Mouse (Mus musculus) midbrain, embryonic 13.5 days (tissue): ENCODE results near the gene Porcn. TPM values are rescaled to one million over a fixed set of nuclear protein-coding genes. Genes with fewer than 3 reads are reported as not detected.

Source experiments
- ATAC-seq: fragments of 200-750 bp; cut with Nextera tagmentation; 2 replicates; pipeline ENCODE4 v1.8.0; 2017; ENCODE audit warnings: mild to moderate bottlenecking, moderate TSS enrichment, moderate library complexity
- H3K27ac ChIP-seq: fragments of 300-500 bp; sonication (generic); 2 replicates; pipeline ENCODE4 v1.5.1; 2015; ENCODE audit warnings: inconsistent platforms, mild to moderate bottlenecking, moderate library complexity
- H3K27me3 ChIP-seq: fragments of 300-500 bp; sonication (generic); 2 replicates; pipeline ENCODE4 v1.6.1; 2015; ENCODE audit warnings: mild to moderate bottlenecking, inconsistent platforms
- H3K36me3 ChIP-seq: fragments of 300-500 bp; sonication (generic); 2 replicates; pipeline ENCODE4 v1.6.1; 2015; ENCODE audit warnings: mild to moderate bottlenecking, inconsistent platforms
- H3K4me1 ChIP-seq: fragments of 300-500 bp; sonication (generic); replicated peaks from 2 replicates; pipeline ENCODE4 v1.6.1; 2015; ENCODE audit warnings: inconsistent platforms
- H3K4me2 ChIP-seq: fragments of 300-500 bp; sonication (generic); replicated peaks from 2 replicates; pipeline ENCODE4 v1.6.1; 2015; ENCODE audit warnings: moderate library complexity, mild to moderate bottlenecking, inconsistent platforms
- H3K4me3 ChIP-seq: fragments of 300-500 bp; sonication (generic); replicated peaks from 2 replicates; pipeline ENCODE4 v1.5.1; 2015; ENCODE audit warnings: mild to moderate bottlenecking, inconsistent platforms
- H3K9ac ChIP-seq: fragments of 300-500 bp; sonication (generic); replicated peaks from 2 replicates; pipeline ENCODE4 v1.6.1; 2015; ENCODE audit warnings: mild to moderate bottlenecking, inconsistent platforms
- H3K9me3 ChIP-seq: fragments of 300-500 bp; sonication (generic); 2 replicates; pipeline ENCODE4 v1.6.1; 2016; ENCODE audit warnings: mild to moderate bottlenecking, inconsistent platforms
- WGBS: fragments of 180-500 bp; shearing (Covaris S2); methylation state at CpG from one replicate; pipeline ENCODE4 v1.1.7; 2015; 5-methylcytosine and 5-hydroxymethylcytosine counted together
- polyA plus RNA-seq: library from polyadenylated mRNA; unstranded; fragments of >200 nt; fragmentation: Nextera tagmentation; extraction: Ambion mirVana; gene quantifications from 2 replicates; pipeline ENCODE4 v1.2.1, GENCODE M21; 2015

The Porcn gene
- polyA plus RNA-seq, 1 experiment from 2014 or later, result 41.9 TPM

DNA sequence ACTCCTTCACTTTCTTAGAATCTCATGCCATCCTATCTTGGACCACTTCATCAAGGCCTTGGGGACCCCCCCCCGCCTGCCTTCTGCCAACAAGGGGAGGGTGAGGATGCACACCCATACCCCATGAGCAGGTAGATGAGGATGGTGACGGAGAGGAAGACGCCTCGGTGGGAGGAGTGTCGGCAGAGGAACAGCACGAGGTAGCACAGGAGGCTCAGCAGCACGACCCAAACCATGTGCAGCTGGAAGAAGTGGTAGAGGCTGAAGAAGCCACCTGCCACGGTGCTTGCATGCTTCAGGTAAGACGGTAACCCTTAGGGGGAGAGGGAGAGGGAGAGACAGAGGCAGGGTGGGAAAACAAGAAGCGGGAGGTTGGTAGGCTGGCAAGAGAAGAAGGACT is 2.2 kb downstream of the Porcn start:
- no peak overlapping the region for H3K9ac ChIP-seq
- no peak overlapping the region for H3K4me3 ChIP-seq
- H3K4me1 ChIP-seq, result no peaks in the 10 kb centered on the region; the same call in 1 of the 2 replicates
- no peak overlapping the region for H3K4me2 ChIP-seq
- no peak overlapping the region for H3K27ac ChIP-seq
- 80% methylated on average over 10 of the region's 10 CpGs for WGBS
- peaks cover 16% of the 10 kb centered on the region for H3K36me3 ChIP-seq
- ATAC-seq, result no peak
- H3K9me3 ChIP-seq, result no peaks in the 10 kb centered on the region
- H3K27me3 ChIP-seq, result no peaks in the 10 kb centered on the region

GRCm38 (mm10) chrX:8203105-8203504 is 3.2 kb downstream of the Porcn start:
- Histone ChIP-seq H3K27ac (no peak overlapping the region), H3K9me3 (no peaks in the 10 kb centered on the region), H3K4me1 (no peaks in the 10 kb centered on the region; the same call in 1 of the 2 replicates), H3K9ac (no peak overlapping the region), H3K36me3 (peaks cover 21% of the 10 kb centered on the region), H3K4me2 (no peak overlapping the region), H3K4me3 (no peak overlapping the region), H3K27me3 (no peaks in the 10 kb centered on the region)
- 82% methylated on average over 14 of the region's 14 CpGs for WGBS
- no peak for ATAC-seq

DNA sequence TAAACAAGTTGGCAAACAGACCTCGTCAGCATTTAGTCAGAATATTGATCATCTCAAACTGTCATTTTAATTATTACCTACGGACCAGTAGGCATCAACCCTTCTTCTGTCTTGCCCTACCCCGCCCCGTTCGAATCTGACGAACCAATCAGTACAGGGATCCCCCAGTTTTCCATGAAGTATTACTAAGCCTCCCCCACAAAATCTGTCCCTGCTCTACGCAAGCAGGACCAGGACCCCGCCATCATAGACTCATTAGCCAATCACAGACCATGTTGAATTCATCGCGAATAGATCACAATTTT is 13.0 kb downstream of the Porcn start, which contains the start of gene Ebp:
Gene Ebp, minus strand, starts transcription at position 94 of the 305 bp plus-strand sequence.
- Histone ChIP-seq H3K9me3 (no peaks in the 10 kb centered on the region), H3K4me1 (0 out of 2 replicates have a peak, but pooled peaks cover 6% of the 10 kb centered on the region), H3K9ac (peak within 1 kb of the TSS; percentile 61), H3K4me2 (peak within 1 kb of the TSS; percentile 62), H3K27me3 (no peaks in the 10 kb centered on the region), H3K4me3 (peak within 1 kb of the TSS; percentile 49), H3K27ac (peak within 1 kb of the TSS; percentile 77), H3K36me3 (no peaks in the 10 kb centered on the region; the same call in 1 of the 2 replicates)
- ATAC-seq, result 0 out of 2 replicates have a peak, but pooled peaks have one; percentile 18
- 28% methylated on average over 10 of the region's 10 CpGs for WGBS

GRCm38 (mm10) chrX:8192640-8193418 is 13.5 kb downstream of the Porcn start:
- ATAC-seq, result peak; percentile 98

DNA sequence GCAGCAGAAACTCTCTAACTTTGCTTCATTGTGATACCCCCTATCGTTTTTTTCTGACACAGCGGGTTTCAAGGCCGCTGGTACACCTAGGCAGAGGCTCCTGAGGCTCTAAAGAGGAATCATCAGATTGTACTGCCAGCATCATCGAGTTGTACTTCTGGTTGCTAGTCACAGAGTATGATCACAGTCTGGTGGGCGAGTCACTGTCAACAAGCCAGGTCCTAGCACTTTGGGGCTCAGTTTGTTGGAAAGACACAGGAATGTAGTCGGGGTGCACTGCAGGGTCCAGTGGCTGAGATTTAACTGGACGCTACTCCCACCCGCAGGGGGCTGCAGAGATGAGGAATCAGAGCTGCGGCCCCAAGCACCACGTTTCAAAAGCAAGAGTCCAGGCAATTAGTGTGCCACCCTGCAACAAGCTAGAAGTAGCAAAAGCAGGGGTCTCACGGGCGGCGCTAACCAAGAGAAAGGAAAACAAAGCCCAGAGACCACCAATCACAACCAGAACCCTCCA is 14.1 kb downstream of the Porcn start:
- Histone ChIP-seq H3K4me2 (peak overlapping the region; percentile 62), H3K4me1 (0 out of 2 replicates have a peak, but pooled peaks cover 6% of the 10 kb centered on the region), H3K9ac (peak overlapping the region; percentile 61), H3K9me3 (no peaks in the 10 kb centered on the region), H3K36me3 (no peaks in the 10 kb centered on the region), H3K27me3 (no peaks in the 10 kb centered on the region), H3K27ac (peak overlapping the region; percentile 77), H3K4me3 (peak overlapping the region; percentile 49)
- no peak; the same call in 1 of the 2 replicates for ATAC-seq
- WGBS, result 16% methylated on average over 13 of the region's 13 CpGs

More at GRCm38 (mm10) chrX:8192640-8193418, 13.5 kb downstream of the Porcn start:
- Histone ChIP-seq H3K9ac (peak overlapping the region; percentile 61), H3K27me3 (no peaks in the 10 kb centered on the region), H3K4me3 (peak overlapping the region; percentile 49), H3K4me2 (peak overlapping the region; percentile 62), H3K9me3 (no peaks in the 10 kb centered on the region), H3K4me1 (0 out of 2 replicates have a peak, but pooled peaks cover 6% of the 10 kb centered on the region), H3K27ac (peak overlapping the region; percentile 77), H3K36me3 (no peaks in the 10 kb centered on the region; the same call in 1 of the 2 replicates)
- WGBS, result 22% methylated on average over 34 of the region's 38 CpGs

DNA sequence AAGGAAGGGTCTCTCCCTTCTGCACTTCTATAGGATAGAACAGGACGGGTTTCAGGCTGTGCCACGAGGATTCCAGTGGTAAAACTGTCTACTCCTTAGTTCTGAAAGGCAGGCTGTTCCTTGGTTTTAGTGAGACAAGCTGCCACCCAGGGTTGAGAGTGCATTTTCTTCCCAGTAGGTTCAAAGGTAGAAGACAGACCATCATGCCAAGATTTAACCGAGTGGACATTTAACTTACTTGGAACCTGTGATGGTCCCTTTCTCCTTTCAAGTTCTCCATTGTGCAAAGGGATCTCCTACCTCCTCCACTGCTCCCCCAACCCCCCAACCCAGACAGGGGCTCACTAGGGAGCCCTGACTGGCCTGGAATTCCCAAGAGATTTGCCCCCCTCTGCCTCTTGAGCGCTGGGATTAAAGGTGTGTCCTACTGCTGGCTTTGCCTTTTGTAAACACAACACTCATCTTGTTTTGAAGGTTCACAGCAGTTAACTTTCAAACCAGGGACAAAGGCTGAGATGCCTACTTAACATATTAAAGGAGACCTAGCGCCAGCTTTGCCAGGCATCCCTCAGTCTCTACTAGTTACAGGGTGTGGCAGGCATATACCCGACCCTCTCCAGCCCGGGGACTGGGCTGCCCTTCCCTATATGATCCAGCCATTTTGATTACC is 23.3 kb downstream of the Porcn start:
- no peaks in the 10 kb centered on the region for H3K9me3 ChIP-seq
- H3K4me2 ChIP-seq, result no peak overlapping the region
- WGBS, result 16% methylated on average over 7 of the region's 7 CpGs
- H3K9ac ChIP-seq, result no peak overlapping the region
- no peaks in the 10 kb centered on the region for H3K4me1 ChIP-seq
- no peak overlapping the region for H3K27ac ChIP-seq
- H3K27me3 ChIP-seq, result no peaks in the 10 kb centered on the region
- H3K4me3 ChIP-seq, result no peak overlapping the region
- peaks cover 22% of the 10 kb centered on the region; the same call in 1 of the 2 replicates for H3K36me3 ChIP-seq
- no peak for ATAC-seq

DNA sequence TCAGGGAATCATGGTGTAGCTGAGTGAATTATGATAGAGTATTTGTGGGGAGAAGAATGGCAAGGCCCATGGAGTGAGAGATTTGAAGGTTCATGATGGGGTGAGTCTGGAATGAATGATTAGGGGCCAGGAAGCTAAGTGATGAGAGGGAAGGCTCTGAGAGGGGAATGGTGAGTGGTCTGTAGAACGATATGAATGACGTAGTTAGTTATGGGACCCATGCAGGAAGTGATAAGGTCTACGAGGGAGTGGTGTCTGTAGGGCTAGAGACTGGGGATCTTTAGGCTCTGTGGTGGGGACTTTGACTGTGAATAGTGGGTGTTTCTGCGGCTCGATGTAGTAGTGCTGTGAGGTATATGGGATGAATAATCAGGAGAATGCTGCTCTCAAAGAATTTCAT is 26.7 kb downstream of the Porcn start:
- Histone ChIP-seq H3K4me2 (no peak overlapping the region), H3K9ac (no peak overlapping the region), H3K27me3 (no peaks in the 10 kb centered on the region), H3K4me3 (no peak overlapping the region), H3K4me1 (peaks cover 4% of the 10 kb centered on the region), H3K27ac (no peak overlapping the region), H3K9me3 (no peaks in the 10 kb centered on the region), H3K36me3 (0 out of 2 replicates have a peak, but pooled peaks cover 4% of the 10 kb centered on the region)
- 92% methylated on average over 5 of the region's 5 CpGs for WGBS
- no peak for ATAC-seq

DNA sequence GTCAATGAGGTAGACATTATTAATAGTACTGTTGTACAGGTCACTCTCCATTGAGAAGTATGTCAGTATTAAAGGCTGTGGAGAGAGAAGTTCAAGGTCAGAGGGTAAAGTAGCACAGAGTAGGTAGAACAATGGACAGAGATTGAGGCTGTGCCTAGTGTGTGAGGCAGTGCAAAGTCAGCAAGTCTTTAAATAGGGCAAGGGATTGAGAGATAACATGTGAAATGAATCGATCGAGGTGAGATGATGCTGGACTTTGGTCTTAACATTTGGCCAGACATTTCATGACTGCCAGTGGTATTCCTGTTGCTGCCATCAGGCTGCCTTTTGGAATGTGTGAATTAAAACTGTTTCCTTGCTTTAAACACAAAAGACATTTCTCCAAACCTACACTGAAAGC is 27.5 kb downstream of the Porcn start:
- H3K9ac ChIP-seq, result no peak overlapping the region
- H3K27ac ChIP-seq, result no peak overlapping the region
- WGBS, result 100% methylated on average over 2 of the region's 2 CpGs
- H3K4me2 ChIP-seq, result no peak overlapping the region
- peaks cover 7% of the 10 kb centered on the region for H3K4me1 ChIP-seq
- no peaks in the 10 kb centered on the region for H3K9me3 ChIP-seq
- no peaks in the 10 kb centered on the region for H3K27me3 ChIP-seq
- H3K4me3 ChIP-seq, result no peak overlapping the region
- no peak for ATAC-seq
- H3K36me3 ChIP-seq, result no peaks in the 10 kb centered on the region

- H3K9me3 ChIP-seq, result no peaks in the 10 kb centered on the region
- ATAC-seq, result peak; percentile 97
- WGBS, result 16% methylated on average over 52 of the region's 56 CpGs
- H3K4me3 ChIP-seq, result peak within 1 kb of the TSS; percentile 59
- peaks cover 7% of the 10 kb centered on the region for H3K4me1 ChIP-seq
- peak within 1 kb of the TSS; percentile 54 for H3K4me2 ChIP-seq
- H3K36me3 ChIP-seq, result peaks cover 2% of the 10 kb centered on the region; the same call in 1 of the 2 replicates
- no peaks in the 10 kb centered on the region for H3K27me3 ChIP-seq
- peak within 1 kb of the TSS; percentile 63 for H3K9ac ChIP-seq
- H3K27ac ChIP-seq, result no peak within 1 kb of the TSS; the same call in 1 of the 2 replicates
These were observed 30.6 kb downstream of the Porcn start, which contains the start of gene Tbc1d25 for GRCm38 (mm10) chrX:8175504-8176385. Gene Tbc1d25, minus strand, starts transcription at chrX:8176181.

DNA sequence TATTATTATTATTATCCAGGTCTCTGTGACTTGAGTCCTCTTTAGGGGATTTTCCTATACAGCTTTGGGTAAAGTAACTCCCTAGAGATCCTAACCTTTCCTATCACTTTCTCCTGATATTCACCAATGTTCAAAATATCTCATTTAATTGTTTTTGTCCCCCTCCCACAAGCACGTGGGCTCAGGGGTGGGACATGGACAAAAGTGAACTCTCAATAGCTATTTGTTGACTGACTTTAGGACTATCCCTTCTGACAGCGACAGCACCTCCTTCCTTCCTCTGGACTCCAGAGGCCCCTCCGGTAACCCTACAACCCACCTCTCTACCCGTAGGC is 31.2 kb downstream of the Porcn start:
- H3K36me3 ChIP-seq, result peaks cover 4% of the 10 kb centered on the region; the same call in 1 of the 2 replicates
- no peak overlapping the region for H3K27ac ChIP-seq
- no peak; the same call in 1 of the 2 replicates for ATAC-seq
- peak overlapping the region; percentile 54 for H3K4me2 ChIP-seq
- peaks cover 7% of the 10 kb centered on the region for H3K4me1 ChIP-seq
- peak overlapping the region; percentile 63 for H3K9ac ChIP-seq
- H3K27me3 ChIP-seq, result no peaks in the 10 kb centered on the region
- H3K9me3 ChIP-seq, result no peaks in the 10 kb centered on the region
- H3K4me3 ChIP-seq, result peak overlapping the region; percentile 59
- 19% methylated on average over 4 of the region's 4 CpGs for WGBS
